Mouse (Mus musculus): ENCODE measurements around the gene Aldh1l1. TPM values are rescaled to one million over a fixed set of nuclear protein-coding genes. Genes with fewer than 3 reads are reported as not detected.

Gene Aldh1l1
- total RNA-seq, 2 experiments from 2014 or later, result 44.5 to 57.4 TPM

DNA sequence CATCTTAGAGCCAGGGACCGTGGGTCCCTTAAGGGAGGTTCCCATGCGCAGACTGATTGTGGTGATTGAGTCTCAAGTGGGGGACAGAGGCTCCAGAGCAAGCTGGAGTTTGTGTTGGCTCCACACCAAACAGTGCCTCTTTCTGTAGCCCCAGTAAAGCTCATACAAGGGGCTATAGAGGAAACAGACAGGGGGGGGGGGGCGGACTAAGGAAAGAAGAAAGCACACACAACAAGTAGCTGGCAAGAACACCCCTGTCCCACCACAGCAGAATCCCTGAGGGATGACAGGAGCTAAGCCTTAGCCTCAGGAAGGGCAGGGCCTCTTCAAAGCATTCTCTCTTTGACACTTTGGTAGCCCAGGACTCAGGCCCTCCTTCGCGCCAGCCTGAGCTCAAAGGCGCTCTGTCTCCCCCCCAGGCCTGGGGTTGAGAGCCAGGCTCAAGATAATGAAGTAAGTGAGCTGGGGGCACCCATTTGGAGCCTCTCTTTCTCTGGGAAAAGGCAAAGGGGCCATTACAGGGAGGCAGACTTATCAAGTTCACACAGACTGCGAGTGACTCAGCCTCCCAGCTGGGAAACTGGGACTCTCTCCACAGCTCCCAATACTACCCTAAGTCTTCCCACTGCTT is 9.2 kb downstream of the Aldh1l1 start:
- intact Hi-C loops (cut with DNase I), result no loop called here
- peak in 1 of 2 experiments; percentile 46 for DNase-seq (ENCODE audit: extremely low spot score in 1 of 2, low spot score in 2 of 2)

DNA sequence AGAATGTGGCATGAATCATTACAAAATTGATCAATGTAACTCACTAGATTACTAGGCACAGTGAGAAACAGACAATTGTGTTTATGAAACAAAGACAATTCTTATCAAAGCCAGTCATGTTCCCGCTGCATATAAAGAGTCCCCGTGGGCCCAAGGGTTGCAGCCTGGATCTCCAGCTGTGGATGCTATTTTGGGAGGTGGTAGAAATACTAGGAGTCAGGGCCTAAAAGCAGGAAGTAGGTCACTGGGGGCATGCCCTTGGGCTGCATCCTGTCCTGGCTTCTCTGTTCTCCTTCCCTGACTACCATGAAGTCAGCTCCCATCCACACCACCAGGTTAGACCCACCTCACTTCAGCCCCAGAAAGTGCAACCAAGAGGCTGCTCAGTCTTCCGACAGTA is 10.0 kb downstream of the Aldh1l1 start:
- intact Hi-C loops (cut with DNase I), result no loop called here
- DNase-seq (ENCODE audit: extremely low spot score in 1 of 2, low spot score in 2 of 2), result peak in 1 of 2 experiments; percentile 46

DNA sequence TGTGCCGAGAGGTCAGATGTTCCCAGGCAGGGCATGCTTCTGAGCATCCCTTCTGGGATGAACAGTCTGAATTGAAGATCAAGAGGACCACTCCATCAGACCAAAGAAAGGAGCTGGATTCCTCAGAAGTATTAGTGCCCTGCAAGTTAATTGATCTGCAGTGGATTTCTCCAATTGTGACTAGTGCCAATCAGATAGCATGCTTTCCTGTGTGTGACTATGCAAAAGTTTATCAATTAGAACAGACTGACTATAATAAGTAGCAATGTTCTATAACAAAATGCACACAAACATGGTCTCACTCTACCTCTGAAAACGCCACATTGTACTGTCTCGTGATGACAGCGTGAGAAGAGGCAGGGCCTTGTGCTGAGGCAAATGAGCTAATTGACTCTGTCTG is 13.3 kb downstream of the Aldh1l1 start:
- no peak for DNase-seq (ENCODE audit: extremely low spot score in 1 of 2, low spot score in 2 of 2)
- intact Hi-C loops (cut with DNase I), result no loop called here

DNA sequence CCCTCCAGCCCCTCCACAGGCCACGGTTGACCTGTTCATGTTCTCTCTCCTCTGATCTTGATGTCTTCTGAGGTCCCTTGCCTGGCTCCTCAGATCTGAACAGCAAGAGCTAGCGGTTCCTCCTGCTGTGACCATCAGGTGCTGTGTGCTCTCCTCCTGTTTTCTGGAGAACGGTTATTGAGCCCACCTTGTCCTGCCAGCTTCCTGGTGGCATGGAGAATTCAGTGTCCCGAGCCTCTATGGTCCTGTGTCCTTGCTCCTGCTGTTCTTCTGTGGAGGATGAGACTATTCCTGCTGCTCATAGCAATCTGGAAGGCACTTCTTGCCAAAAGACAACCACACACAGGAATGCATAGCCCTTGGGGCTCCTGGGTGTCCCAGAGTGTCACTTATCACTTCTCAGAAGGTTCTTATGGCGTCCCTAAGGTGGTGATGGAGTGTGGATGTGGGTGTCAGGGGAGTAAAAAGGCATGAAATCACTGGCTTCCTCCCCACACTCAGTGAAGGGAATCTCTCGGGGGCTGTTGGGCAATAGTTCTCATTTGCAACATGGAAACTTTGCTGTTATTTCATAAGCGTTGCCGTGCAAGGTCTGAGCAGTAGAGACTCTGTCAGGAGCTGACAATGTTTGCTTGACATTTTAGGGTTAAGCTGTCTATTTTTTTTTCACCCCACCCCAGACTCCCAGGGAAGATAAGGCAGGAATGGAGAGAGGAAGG is 15.2 kb downstream of the Aldh1l1 start:
- intact Hi-C loops (cut with DNase I), result no loop called here
- no peak for DNase-seq (ENCODE audit: extremely low spot score in 1 of 2, low spot score in 2 of 2)

- intact Hi-C loops (cut with DNase I), result no loop called here
- no peak for DNase-seq (ENCODE audit: extremely low spot score in 1 of 2, low spot score in 2 of 2)
Observed at GRCm38 (mm10) chr6:90505906-90506305, 19.7 kb downstream of the Aldh1l1 start.

DNA sequence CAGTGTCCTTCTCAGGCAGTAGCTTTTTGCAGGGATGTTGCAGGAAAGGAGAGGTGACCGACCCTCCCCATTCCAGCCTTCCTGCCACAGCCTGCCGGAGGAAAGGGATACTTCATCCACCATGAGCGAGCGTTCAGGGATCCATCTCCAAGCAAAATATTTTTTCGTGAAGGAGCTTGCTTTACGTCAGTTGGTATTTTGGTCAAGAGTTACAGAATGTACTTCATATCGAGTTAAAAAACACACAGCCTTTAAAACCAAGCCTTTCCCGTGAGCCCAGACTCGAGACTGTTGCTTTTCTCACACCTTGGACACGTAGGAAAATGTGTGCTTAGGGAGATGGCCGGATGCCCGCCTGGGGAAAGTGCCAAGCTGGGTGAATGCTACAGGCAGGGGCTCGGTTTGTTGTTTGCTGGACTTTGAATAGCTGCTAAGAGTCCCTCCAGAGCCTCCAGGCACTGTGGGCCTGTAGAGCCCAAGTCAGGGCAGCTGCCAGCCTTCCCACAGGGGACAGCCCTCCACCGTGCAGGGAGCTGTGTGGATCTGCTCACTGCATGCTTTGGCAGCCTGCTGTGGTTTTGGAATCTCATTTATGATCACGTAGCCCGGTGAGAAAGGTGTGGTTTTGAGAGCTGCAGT is 20.6 kb downstream of the Aldh1l1 start:
- intact Hi-C loops (cut with DNase I), result no loop called here
- peak; percentile 86 to 90 for DNase-seq (ENCODE audit: extremely low spot score in 1 of 2, low spot score in 2 of 2)

DNA sequence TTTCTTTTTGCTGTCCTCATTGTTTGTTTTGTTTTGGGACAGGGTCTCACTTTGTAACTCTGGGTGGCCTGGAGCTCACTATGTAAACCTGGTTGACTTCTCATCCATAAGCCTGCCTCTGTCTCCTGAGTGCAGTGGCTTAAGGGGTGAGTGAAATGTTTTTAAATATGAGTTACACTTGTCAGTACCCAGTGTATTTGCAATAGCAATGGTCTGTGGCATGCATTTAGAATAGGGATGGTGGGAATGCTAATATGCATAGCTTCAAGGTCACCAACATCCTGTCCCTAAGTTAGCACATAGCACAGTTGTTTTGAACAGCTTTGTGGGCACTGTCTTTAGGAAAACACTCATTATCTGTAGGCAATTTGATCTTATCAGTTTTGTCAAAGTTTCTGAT is 21.2 kb downstream of the Aldh1l1 start:
- intact Hi-C loops (cut with DNase I), result no loop called here
- no peak for DNase-seq (ENCODE audit: extremely low spot score in 1 of 2, low spot score in 2 of 2)

GRCm38 (mm10) chr6:90508197-90508624 is 22.0 kb downstream of the Aldh1l1 start:
- DNase-seq (ENCODE audit: extremely low spot score in 1 of 2, low spot score in 2 of 2), result peak; percentile 47 to 65
- intact Hi-C loops (cut with DNase I), result no loop called here

GRCm38 (mm10) chr6:90509085-90509484 is 22.9 kb downstream of the Aldh1l1 start:
- intact Hi-C loops (cut with DNase I), result no loop called here

DNA sequence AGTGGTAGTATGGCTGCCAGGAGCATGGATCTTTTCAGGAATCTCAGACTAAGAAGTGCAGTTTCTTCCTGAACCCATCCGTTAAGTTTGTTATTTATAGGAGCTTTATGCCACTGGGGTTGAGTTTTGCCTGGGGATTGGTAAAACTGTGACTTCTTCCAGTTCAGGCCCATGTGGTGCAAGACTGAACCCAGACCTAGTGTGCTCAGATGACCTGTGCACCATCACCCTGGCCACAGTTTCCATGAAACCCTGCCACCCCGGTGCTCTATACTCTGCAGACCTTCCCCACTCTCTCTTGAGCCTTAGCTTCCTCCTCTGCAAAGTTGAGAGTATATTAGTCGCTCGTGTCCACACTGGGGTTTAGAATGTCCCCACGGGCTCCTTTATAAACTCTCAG is 26.2 kb downstream of the Aldh1l1 start:
- no peak for DNase-seq (ENCODE audit: extremely low spot score in 1 of 2, low spot score in 2 of 2)
- intact Hi-C loops (cut with DNase I), result no loop called here

More at GRCm38 (mm10) chr6:90509085-90509484, 22.9 kb downstream of the Aldh1l1 start:
- DNase-seq (ENCODE audit: extremely low spot score in 1 of 2, low spot score in 2 of 2), result peak; percentile 31 to 75

- intact Hi-C loops (cut with DNase I), result no loop called here
Observed at GRCm38 (mm10) chr6:90513074-90513856, 27.0 kb downstream of the Aldh1l1 start.

DNA sequence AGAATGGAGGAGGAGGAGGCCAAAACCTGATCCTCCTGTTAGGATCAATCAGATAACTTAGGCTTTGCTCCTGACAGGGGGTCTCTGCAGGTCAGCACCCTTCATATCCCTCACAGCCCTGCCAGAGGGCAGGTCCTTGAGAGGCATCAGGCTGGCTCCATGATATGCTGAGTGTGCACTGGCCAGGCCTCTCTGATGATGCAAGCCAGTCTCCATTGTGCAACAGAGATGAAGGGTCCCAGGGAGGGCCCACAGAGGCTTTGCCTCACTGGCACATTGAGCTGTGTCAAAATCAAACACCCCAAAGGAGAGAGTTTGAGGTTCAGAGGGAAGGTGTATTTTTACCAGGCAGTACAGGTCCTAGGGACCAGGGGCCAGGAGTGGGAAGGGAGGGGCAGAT is 28.1 kb downstream of the Aldh1l1 start:
- intact Hi-C loops (cut with DNase I), result no loop called here
- no peak for DNase-seq (ENCODE audit: extremely low spot score in 1 of 2, low spot score in 2 of 2)

More at GRCm38 (mm10) chr6:90513074-90513856, 27.0 kb downstream of the Aldh1l1 start:
- DNase-seq (ENCODE audit: extremely low spot score in 1 of 2, low spot score in 2 of 2), result no peak

GRCm38 (mm10) chr6:90514883-90515405 is 28.7 kb downstream of the Aldh1l1 start:
- peak; percentile 73 to 84 for DNase-seq (ENCODE audit: extremely low spot score in 1 of 2, low spot score in 2 of 2)
- intact Hi-C loops (cut with DNase I), result loop anchor here (5.0 kb wide), 1 partner anchor 63 kb away; no protein-coding TSS in a partner anchor

- no peak for DNase-seq (ENCODE audit: extremely low spot score in 1 of 2, low spot score in 2 of 2)
- intact Hi-C loops (cut with DNase I), result loop anchor here (5.0 kb wide), 1 partner anchor 67 kb away; no protein-coding TSS in a partner anchor
Observed at GRCm38 (mm10) chr6:90518892-90519291, 32.7 kb downstream of the Aldh1l1 start.

- intact Hi-C loops (cut with DNase I), result loop anchor here (5.0 kb wide), 1 partner anchor 67 kb away; no protein-coding TSS in a partner anchor
Observed at GRCm38 (mm10) chr6:90519375-90519774, 33.1 kb downstream of the Aldh1l1 start.

GRCm38 (mm10) chr6:90526406-90526805 is 40.2 kb downstream of the Aldh1l1 start:
- intact Hi-C loops (cut with DNase I), result no loop called here

More at GRCm38 (mm10) chr6:90519375-90519774, 33.1 kb downstream of the Aldh1l1 start:
- no peak for DNase-seq (ENCODE audit: extremely low spot score in 1 of 2, low spot score in 2 of 2)

GRCm38 (mm10) chr6:90529461-90530046 is 43.3 kb downstream of the Aldh1l1 start:
- no peak for DNase-seq (ENCODE audit: extremely low spot score in 1 of 2, low spot score in 2 of 2)
- intact Hi-C loops (cut with DNase I), result no loop called here

More at GRCm38 (mm10) chr6:90526406-90526805, 40.2 kb downstream of the Aldh1l1 start:
- no peak for DNase-seq (ENCODE audit: extremely low spot score in 1 of 2, low spot score in 2 of 2)

DNA sequence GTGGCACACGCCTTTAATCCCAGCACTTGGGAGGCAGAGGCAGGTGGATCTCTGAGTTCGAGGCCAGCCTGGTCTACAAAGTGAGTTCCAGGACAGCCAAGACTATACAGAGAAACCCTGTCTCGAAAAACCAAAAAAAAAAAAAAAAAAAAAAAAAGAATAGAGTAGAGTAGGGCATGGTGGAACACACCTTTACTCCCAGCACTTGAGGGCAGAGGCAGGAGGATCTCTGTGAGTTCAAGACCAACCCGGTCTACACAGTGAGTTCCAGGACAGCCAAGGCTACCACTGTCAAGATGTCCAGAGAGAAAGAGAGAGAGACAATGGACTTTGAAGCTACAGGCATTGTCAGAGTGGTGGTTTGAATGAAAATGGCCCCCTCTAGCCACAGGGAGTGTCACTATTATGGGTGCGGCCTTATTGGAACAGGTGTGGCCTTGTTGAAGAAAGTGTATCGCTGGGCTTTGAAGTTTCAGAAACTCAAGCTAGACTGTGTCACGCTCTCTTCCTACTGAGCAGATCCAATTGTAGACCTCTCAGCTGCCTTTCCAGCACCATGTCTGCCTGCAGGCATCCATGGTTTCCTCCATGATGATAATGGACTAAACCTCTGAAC is 46.5 kb downstream of the Aldh1l1 start:
- no peak for DNase-seq (ENCODE audit: extremely low spot score in 1 of 2, low spot score in 2 of 2)
- intact Hi-C loops (cut with DNase I), result no loop called here

All from left cerebral cortex, postnatal 10 days (tissue).